Mouse (Mus musculus): ENCODE measurements around the gene Vav3.

The Vav3 gene

GRCm38 (mm10) chr3:109692613-109693012, 352.2 kb downstream of the Vav3 start:
- DNase-seq (ENCODE audit: low read depth): no peak

DNA sequence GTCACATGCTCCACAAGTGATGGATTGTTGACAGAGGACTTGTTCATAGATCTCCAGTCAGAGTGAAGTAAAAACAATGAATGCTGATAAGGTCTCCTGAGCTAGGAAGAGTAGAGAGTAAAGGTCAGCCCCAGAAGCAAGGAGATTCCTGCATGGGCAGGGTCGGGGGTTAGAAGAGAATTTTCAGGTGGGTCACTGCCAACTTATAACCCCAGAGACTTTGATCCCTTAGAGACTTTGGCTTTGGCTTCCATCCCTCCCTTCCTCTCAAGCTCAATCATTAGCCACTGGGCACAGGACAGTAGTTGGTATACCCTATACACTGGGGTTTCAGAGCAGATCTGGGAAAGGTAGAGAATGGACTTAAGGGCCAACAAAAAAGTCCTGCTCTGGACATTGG, 360.8 kb downstream of the Vav3 start:
- DNase-seq (ENCODE audit: low read depth): no peak

DNA sequence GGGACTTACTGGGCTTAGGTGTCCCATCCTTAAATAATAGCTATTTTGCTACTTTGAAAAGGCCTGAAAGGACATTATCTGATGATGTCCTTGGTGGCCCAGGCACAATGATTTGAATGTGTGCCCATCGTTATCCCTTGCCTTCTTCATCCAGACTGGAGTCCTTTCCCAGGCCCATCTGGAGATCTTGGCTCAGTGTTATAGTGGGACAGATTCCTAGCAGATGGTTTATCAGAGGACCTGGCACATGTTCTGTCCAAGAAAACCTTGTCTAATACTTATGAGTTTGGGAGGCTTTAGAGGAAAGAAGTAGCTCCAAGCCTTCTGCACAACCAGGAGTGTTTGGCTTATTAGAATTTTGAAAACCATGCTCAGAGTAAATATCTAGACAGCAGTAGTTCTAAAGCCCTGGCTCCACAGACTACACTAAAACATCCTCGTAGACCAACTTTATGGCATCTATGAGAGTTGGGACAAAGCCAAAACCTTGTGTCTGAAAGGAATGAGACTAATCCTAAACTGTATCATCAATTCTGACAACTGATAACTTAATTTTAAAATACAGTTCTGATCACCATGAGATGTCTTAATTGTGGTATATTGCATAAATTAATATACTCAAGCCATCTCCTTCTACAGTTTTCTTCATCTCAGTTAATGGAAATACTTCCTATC, 367.5 kb downstream of the Vav3 start:
- no peak for DNase-seq (ENCODE audit: low read depth)

DNA sequence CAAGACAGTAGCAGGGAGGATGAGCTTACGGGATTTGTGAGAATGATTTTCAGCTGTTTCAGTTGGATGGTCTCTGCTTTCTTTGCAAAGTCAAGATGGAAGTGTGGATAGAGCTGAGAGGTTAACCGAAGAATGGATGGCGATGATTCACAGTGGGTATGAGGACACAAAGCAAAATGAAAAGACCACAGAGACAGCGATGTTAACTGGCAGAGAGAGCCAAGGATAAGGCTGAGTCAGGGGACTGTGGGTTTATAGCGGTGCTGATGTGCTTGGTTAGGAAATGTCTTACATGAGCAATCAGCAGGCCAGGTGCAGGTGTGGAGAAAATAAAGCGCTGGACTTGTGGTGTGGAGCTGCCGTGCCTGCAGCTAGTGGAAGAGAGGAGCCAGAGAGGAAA, 371.3 kb downstream of the Vav3 start:
- DNase-seq (ENCODE audit: low read depth): peak; percentile 6

DNA sequence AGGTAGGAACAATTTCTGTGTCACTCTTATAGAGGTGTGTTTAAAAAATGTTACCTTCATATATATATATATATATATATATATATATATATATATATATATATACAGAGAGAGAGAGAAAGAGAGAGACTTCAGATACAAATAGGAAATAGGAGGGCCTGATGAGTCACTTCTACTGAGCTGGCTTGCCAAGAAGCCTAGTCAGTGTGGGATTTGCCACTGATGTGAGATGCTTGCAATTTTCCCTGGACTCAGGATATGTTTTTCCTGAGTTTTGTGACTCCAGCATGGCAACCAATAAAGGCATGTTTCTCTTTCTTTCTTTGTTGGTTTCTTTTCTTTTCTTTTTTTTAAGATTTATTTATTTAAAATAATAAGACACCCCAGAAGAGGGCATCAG, 374.0 kb downstream of the Vav3 start:
- DNase-seq (ENCODE audit: low read depth): peak; percentile 17

DNA sequence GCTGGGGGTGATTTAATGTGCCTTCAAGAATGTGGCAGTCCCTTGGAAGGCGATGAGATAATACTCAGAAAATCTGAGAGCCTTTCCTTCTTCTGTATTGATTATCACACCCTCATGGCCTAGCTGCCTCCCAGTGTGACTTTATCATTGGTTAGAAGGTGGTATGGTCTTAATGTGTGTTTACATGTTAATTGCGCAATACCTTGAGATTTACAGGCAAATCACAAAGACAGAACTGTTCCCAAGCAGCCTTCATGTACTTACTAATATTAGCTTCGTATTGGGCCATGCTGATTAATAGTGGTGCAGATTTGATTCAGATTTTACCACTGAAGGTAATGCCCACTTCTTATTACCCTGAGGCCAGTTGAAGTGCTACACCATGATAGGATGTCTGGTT, 381.3 kb downstream of the Vav3 start:
- no peak for DNase-seq (ENCODE audit: low read depth)

GRCm38 (mm10) chr3:109726776-109727175, 386.3 kb downstream of the Vav3 start:
- peak; percentile 3 for DNase-seq (ENCODE audit: low read depth)

GRCm38 (mm10) chr3:109731592-109732230, 391.3 kb downstream of the Vav3 start:
- DNase-seq (ENCODE audit: low read depth): no peak

DNA sequence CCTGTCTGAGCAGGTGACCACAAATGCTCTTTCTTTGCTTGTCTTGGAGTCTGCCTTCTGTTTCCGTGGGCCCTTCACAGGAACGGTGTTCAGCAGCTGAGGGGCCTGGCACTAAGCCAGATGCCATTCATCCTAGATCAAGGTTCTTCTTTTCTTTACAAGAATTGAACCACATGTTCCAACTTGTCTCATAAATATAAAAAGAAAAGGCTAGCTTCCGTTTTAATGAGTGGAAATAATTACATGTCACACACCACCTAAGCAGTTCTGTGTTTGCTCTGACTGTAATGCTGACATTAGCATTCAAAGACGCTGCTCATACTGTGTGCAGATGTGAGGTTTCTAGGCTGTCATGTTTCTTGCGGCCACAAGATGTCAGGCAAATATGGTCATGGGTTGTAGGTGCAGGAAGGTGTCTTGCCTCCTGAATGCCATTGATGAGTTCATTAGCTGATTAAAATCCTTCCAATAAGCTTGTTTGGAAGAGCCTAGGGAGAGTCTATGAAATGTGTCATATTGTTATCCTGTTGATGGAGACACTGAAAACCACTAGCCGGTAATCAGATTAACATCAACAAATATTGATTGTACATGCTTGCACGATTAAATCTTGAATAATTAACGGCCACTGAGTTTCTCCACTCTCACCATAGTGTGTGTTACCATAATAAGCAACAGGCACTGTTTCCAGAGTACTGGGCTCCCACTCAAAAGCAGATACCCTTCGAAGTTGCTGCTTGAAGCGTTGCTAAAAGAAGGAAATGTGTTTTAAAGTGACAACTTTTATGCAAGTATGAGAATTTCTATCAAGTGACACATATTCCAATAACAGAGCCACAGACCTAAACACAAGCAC, 392.1 kb downstream of the Vav3 start:
- DNase-seq (ENCODE audit: low read depth): peak; percentile 61
